Mouse (Mus musculus) forebrain, embryonic 12.5 days (tissue): Measurements from ENCODE around the gene Psg22. TPM values are rescaled to one million over a fixed set of nuclear protein-coding genes. Genes with fewer than 3 reads are reported as not detected.
"Not testable (repeated sequence)": the region's sequence is repeated elsewhere in the genome, so short reads cannot be mapped to it uniquely, and the experiment has no call there.

Source experiments
- ATAC-seq: fragments of 200-750 bp; cut with Nextera tagmentation; 2 replicates; pipeline ENCODE4 v1.8.0; 2017; ENCODE audit warnings: moderate TSS enrichment; ENCODE audit not compliant: low FRiP score
- H3K27ac ChIP-seq: fragments of 300-500 bp; sonication (generic); 2 replicates; pipeline ENCODE4 v1.5.1; 2016; ENCODE audit warnings: mild to moderate bottlenecking
- H3K27me3 ChIP-seq: fragments of 300-500 bp; sonication (generic); 2 replicates; pipeline ENCODE4 v1.6.1; 2016; ENCODE audit warnings: mild to moderate bottlenecking
- H3K36me3 ChIP-seq: fragments of 300-500 bp; sonication (generic); replicated peaks from 2 replicates; pipeline ENCODE4 v1.6.1; 2016; ENCODE audit warnings: mild to moderate bottlenecking
- H3K4me1 ChIP-seq: fragments of 300-500 bp; sonication (generic); 2 replicates; pipeline ENCODE4 v1.6.1; 2016
- H3K4me2 ChIP-seq: fragments of 300-500 bp; sonication (generic); 2 replicates; pipeline ENCODE4 v1.6.1; 2016; ENCODE audit warnings: mild to moderate bottlenecking, moderate library complexity
- H3K4me3 ChIP-seq: fragments of 300-500 bp; sonication (generic); replicated peaks from 2 replicates; pipeline ENCODE4 v1.5.1; 2016; ENCODE audit warnings: mild to moderate bottlenecking
- H3K9ac ChIP-seq: fragments of 300-500 bp; sonication (generic); 2 replicates; pipeline ENCODE4 v1.6.1; 2016; ENCODE audit warnings: mild to moderate bottlenecking
- H3K9me3 ChIP-seq: fragments of 300-500 bp; sonication (generic); 2 replicates; pipeline ENCODE4 v1.6.1; 2016
- WGBS: fragments of 180-500 bp; shearing (Covaris S2); methylation state at CpG from one replicate; pipeline ENCODE4 v1.1.7; 2016; 5-methylcytosine and 5-hydroxymethylcytosine counted together
- polyA plus RNA-seq: library from polyadenylated mRNA; unstranded; fragments of >200 nt; fragmentation: Nextera tagmentation; extraction: Ambion mirVana; gene quantifications from 2 replicates; pipeline ENCODE4 v1.2.1, GENCODE M21; 2016

Gene Psg22
- polyA plus RNA-seq, 1 experiment from 2014 or later: not detected

DNA sequence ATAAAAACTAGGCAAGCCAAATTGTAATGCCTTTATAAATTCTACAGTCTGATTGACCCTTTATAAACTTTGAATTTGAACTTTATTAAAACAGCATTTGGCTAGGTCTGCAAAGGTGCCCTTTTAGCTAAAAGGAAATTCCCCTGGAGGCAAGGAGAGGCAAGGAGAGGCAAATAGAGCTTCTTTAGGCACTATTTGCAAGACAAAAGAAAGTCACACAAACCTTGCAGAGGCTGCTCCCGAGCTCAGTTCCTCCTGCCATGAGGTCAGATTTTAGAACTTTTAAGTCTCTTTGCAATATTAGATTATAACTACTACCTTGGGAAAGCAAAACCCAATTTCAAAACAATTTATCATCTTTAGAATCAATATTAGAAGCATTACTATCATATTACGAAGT is 29.5 kb downstream of the Psg22 start:
- not testable (repeated sequence) for ATAC-seq

GRCm38 (mm10) chr7:18748994-18749895 is 31.4 kb downstream of the Psg22 start:
- H3K9me3 ChIP-seq: no peaks in the 10 kb centered on the region
- no peak overlapping the region for H3K9ac ChIP-seq
- no peak overlapping the region for H3K4me3 ChIP-seq
- peak; percentile 41; the same call in 1 of the 2 replicates for ATAC-seq
- H3K27me3 ChIP-seq: peaks cover 16% of the 10 kb centered on the region
- no peaks in the 10 kb centered on the region for H3K36me3 ChIP-seq
- no peak overlapping the region for H3K4me2 ChIP-seq
- H3K4me1 ChIP-seq: peaks cover 7% of the 10 kb centered on the region
- 26% methylated on average over 6 of the region's 6 CpGs for WGBS
- no peak overlapping the region for H3K27ac ChIP-seq

More for the DNA sequence above, 29.5 kb downstream of the Psg22 start:
- H3K9ac ChIP-seq, H3K9me3 ChIP-seq, H3K36me3 ChIP-seq, H3K27ac ChIP-seq, H3K4me1 ChIP-seq, H3K4me2 ChIP-seq, H3K4me3 ChIP-seq: not testable (repeated sequence)
- 32% methylated on average over 2 of the region's 2 CpGs for WGBS
- peaks cover 16% of the 10 kb centered on the region for H3K27me3 ChIP-seq

DNA sequence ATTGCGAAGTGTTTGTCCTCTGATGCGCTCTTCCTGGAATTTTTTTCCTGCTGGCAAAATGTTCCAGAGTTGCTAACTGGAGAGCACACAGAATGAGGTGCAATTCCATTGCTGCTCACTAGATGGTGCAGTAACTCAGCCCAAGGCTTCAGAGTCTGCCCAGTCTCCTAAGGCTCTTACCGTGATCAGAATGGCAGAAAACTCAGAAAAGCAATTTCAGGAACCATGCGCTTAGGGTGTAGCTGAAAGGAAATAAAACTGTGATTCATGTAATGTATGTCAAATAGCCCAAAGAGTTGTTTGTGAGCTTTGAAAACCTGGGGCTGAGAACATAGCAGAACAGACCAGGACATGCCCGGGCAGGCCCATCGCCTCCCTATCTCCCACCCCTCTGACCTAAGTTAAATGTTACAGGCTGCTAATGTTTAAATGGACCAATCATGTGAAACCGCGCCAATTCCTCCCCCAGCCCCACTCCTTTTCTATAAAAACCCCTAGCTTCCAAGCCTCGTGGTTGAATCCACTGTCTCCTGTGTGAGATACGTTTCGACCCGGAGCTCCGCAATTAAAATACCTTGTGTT is 32.1 kb downstream of the Psg22 start:
- 53% methylated on average over 11 of the region's 13 CpGs for WGBS
- not testable (repeated sequence) for H3K9ac ChIP-seq, H3K4me2 ChIP-seq, H3K4me1 ChIP-seq, H3K27ac ChIP-seq, H3K36me3 ChIP-seq, H3K9me3 ChIP-seq, H3K4me3 ChIP-seq
- ATAC-seq: peak; percentile 65; the same call in 1 of the 2 replicates
- peaks cover 16% of the 10 kb centered on the region for H3K27me3 ChIP-seq

- not testable (repeated sequence) for ATAC-seq
Measured at GRCm38 (mm10) chr7:18760152-18760551, 42.3 kb downstream of the Psg22 start.

GRCm38 (mm10) chr7:18762885-18763284 is 45.0 kb downstream of the Psg22 start:
- WGBS: 0% methylated on average over 1 of the region's 2 CpGs
- not testable (repeated sequence) for H3K27me3 ChIP-seq, ATAC-seq, H3K36me3 ChIP-seq, H3K9ac ChIP-seq, H3K4me1 ChIP-seq, H3K27ac ChIP-seq, H3K4me3 ChIP-seq, H3K9me3 ChIP-seq, H3K4me2 ChIP-seq

More at GRCm38 (mm10) chr7:18760152-18760551, 42.3 kb downstream of the Psg22 start:
- not testable (repeated sequence) for H3K36me3 ChIP-seq, H3K4me1 ChIP-seq, H3K27me3 ChIP-seq, H3K27ac ChIP-seq, H3K4me2 ChIP-seq, H3K4me3 ChIP-seq, H3K9me3 ChIP-seq, H3K9ac ChIP-seq
- 91% methylated on average over 7 of the region's 7 CpGs for WGBS

Other genes with a start within 250 kb of the Psg22 start
- not detected in 2 replicates for gene Psg26, start 233.9 kb upstream of the Psg22 start, polyA plus RNA-seq
- not detected in 2 replicates for gene Psg25, start 185.8 kb upstream of the Psg22 start, polyA plus RNA-seq
- gene Psg27, start 150.8 kb upstream of the Psg22 start, polyA plus RNA-seq: not detected in 2 replicates
- gene Psg23, start 101.6 kb upstream of the Psg22 start, polyA plus RNA-seq: not detected in 2 replicates
- not detected in 2 replicates for gene Psg21, start 61.4 kb upstream of the Psg22 start, polyA plus RNA-seq
- not detected in 2 replicates for gene Psg20, start 31.9 kb upstream of the Psg22 start, polyA plus RNA-seq
- gene Psg19, start 80.4 kb downstream of the Psg22 start, polyA plus RNA-seq: not detected in 2 replicates
- gene Psg17, start 103.5 kb downstream of the Psg22 start, polyA plus RNA-seq: 0.12 TPM in 1 of 2 replicates, not detected in the other
- 0.09 and 0.18 TPM in 2 replicates for gene Mill2, start 121.9 kb downstream of the Psg22 start, polyA plus RNA-seq
- gene Pglyrp1, start 153.2 kb downstream of the Psg22 start, polyA plus RNA-seq: 1.8 and 3.1 TPM in 2 replicates
- 39.7 and 41.0 TPM in 2 replicates for gene Ccdc61, start 192.3 kb downstream of the Psg22 start, polyA plus RNA-seq
- 10.8 and 11.3 TPM in 2 replicates for gene Nova2, start 207.8 kb downstream of the Psg22 start, polyA plus RNA-seq